Mouse (Mus musculus): ENCODE measurements at regions not wholly inside any gene's neighbourhood (a gene's known extent, or its start where the extent isn't known, plus 50 kb on each side); places are given as distances from the start of the nearest gene placed in this dataset.

- TF ChIP-seq POLR2A (IDR thresholded peaks at IDR 0.05; ENCODE audit: insufficient read depth, low read depth, low read length) = no peak
- no peak for TF ChIP-seq CTCF (IDR thresholded peaks at IDR 0.05; ENCODE audit: insufficient read depth, low read depth, low read length)
Observed at GRCm38 (mm10) chr8:92460129-92460953, 102.9 kb downstream of the Irx5 start.

Measured in olfactory bulb, adult 2 months (tissue).